Mouse (Mus musculus) liver, adult 2 months (tissue): ENCODE measurements around the gene Chka.

Experiments
- CTCF ChIP-seq: fragments of 200-500 bp; IDR thresholded peaks from 2 replicates; pipeline ENCODE4 v1.5.1; 2011; ENCODE audit warnings: low read depth, low read length, control low read depth
- POLR2A ChIP-seq: fragments of 200-500 bp; IDR thresholded peaks from 2 replicates; pipeline ENCODE4 v1.6.1; 2011; ENCODE audit warnings: low read length, control low read depth; ENCODE audit not compliant: insufficient read depth; ENCODE audit errors: extremely low read depth

- TF ChIP-seq CTCF (no peak), POLR2A (no peak)
Observed at GRCm38 (mm10) chr19:3942986-3943735, 91.6 kb downstream of the Chka start.
